25 mouse cellular contexts compared by ENCODE assay signal in genomic region chr5:66103386-66103785, GRCm38 (mm10).
"Had no signal": no experiment of that assay in that cellular context is flagged by ENCODE, and none has a peak within 500 bp of the region (broad histone marks: within the 10 kb centered on the region; RNA-seq: fewer than 3 reads in every experiment).

No protein-coding gene starts in this region.

- H3K4me3 ChIP-seq: embryonic facial prominence, embryonic 12.5 days; embryonic facial prominence, embryonic 13.5 days; embryonic facial prominence, embryonic 15.5 days; erythroblast, embryonic 14.5 days; forebrain, embryonic 10.5 days; forebrain, embryonic 12.5 days; forebrain, embryonic 13.5 days; forebrain, embryonic 15.5 days; gastrocnemius, adult 2 months; heart, adult 2 months had no signal

- H3K9me3 ChIP-seq: embryonic facial prominence, embryonic 12.5 days; embryonic facial prominence, embryonic 13.5 days; embryonic facial prominence, embryonic 15.5 days; forebrain, embryonic 10.5 days; forebrain, embryonic 12.5 days; forebrain, embryonic 13.5 days; forebrain, embryonic 15.5 days had no signal

- H3K27ac ChIP-seq: embryonic facial prominence, embryonic 12.5 days; embryonic facial prominence, embryonic 15.5 days; forebrain, embryonic 10.5 days; forebrain, embryonic 12.5 days; forebrain, embryonic 13.5 days; forebrain, embryonic 15.5 days; gastrocnemius, adult 2 months; heart, adult 2 months had no signal

- ATAC-seq: forebrain, embryonic 13.5 days; forebrain, embryonic 14.5 days; forebrain, embryonic 15.5 days; forebrain, embryonic 16.5 days; forebrain, postnatal 0 days had no signal

- H3K4me2 ChIP-seq: embryonic facial prominence, embryonic 12.5 days; embryonic facial prominence, embryonic 13.5 days; embryonic facial prominence, embryonic 15.5 days; forebrain, embryonic 12.5 days; forebrain, embryonic 13.5 days; forebrain, embryonic 15.5 days had no signal

- DNase-seq: cerebellum, adult 2 months; cerebellum, adult 8-10 months; cerebellum, adult 9-10 months; cerebellum, adult 9-11 months; cerebellum, postnatal 10 days; cerebellum, postnatal 14 days; cerebellum, postnatal 25 days; cerebellum, postnatal 36 days; embryo, embryonic 11 days; forebrain, postnatal 0 days; gastrocnemius, adult 2 months; gastrocnemius, postnatal 10 days; gastrocnemius, postnatal 14 days; gastrocnemius, postnatal 36 days had no signal

- H3K36me3 ChIP-seq: embryonic facial prominence, embryonic 12.5 days; embryonic facial prominence, embryonic 13.5 days; embryonic facial prominence, embryonic 15.5 days; forebrain, embryonic 10.5 days; forebrain, embryonic 12.5 days; forebrain, embryonic 15.5 days had no signal

- H3K4me1 ChIP-seq: embryonic facial prominence, embryonic 12.5 days; embryonic facial prominence, embryonic 13.5 days; embryonic facial prominence, embryonic 15.5 days; forebrain, embryonic 10.5 days; forebrain, embryonic 12.5 days; forebrain, embryonic 13.5 days; forebrain, embryonic 15.5 days had no signal

- H3K9ac ChIP-seq: embryonic facial prominence, embryonic 12.5 days; embryonic facial prominence, embryonic 13.5 days; embryonic facial prominence, embryonic 15.5 days; forebrain, embryonic 12.5 days; forebrain, embryonic 13.5 days; forebrain, embryonic 15.5 days; forebrain, postnatal 0 days had no signal

- H3K27me3 ChIP-seq: embryonic facial prominence, embryonic 12.5 days; embryonic facial prominence, embryonic 13.5 days; embryonic facial prominence, embryonic 15.5 days; forebrain, embryonic 12.5 days; forebrain, embryonic 13.5 days; forebrain, embryonic 15.5 days had no signal
